Mouse (Mus musculus) heart, embryonic 11.5 days (tissue): ENCODE results near the gene Fam229b. TPM values are rescaled to one million over a fixed set of nuclear protein-coding genes. Genes with fewer than 3 reads are reported as not detected.

Experiments used
- ATAC-seq: fragments of 200-750 bp; cut with Nextera tagmentation; replicated peaks from 2 replicates; pipeline ENCODE4 v1.8.0; 2017; ENCODE audit warnings: moderate library complexity; ENCODE audit not compliant: insufficient number of reproducible peaks, low FRiP score, low TSS enrichment
- H3K27ac ChIP-seq: fragments of 300-500 bp; sonication (generic); 2 replicates; pipeline ENCODE4 v1.5.1; 2014; ENCODE audit warnings: mild to moderate bottlenecking, low read depth, low read length
- H3K27me3 ChIP-seq: fragments of 300-500 bp; sonication (generic); 2 replicates; pipeline ENCODE4 v1.6.1; 2014; ENCODE audit warnings: mild to moderate bottlenecking, low read length, mixed read lengths; ENCODE audit not compliant: control insufficient read depth, insufficient read depth
- H3K36me3 ChIP-seq: fragments of 300-500 bp; sonication (generic); 2 replicates; pipeline ENCODE4 v1.6.1; 2014; ENCODE audit warnings: mild to moderate bottlenecking, low read length, moderate library complexity, mixed read lengths; ENCODE audit not compliant: control insufficient read depth, insufficient read depth
- H3K4me1 ChIP-seq: fragments of 300-500 bp; sonication (generic); 2 replicates; pipeline ENCODE4 v1.6.1; 2014; ENCODE audit warnings: low read length; ENCODE audit not compliant: control insufficient read depth, insufficient read depth
- H3K4me2 ChIP-seq: fragments of 300-500 bp; sonication (generic); 2 replicates; pipeline ENCODE4 v1.6.1; 2014; ENCODE audit warnings: mild to moderate bottlenecking, moderate library complexity
- H3K4me3 ChIP-seq: fragments of 300-500 bp; sonication (generic); 2 replicates; pipeline ENCODE4 v1.5.1; 2014; ENCODE audit warnings: low read depth, low read length
- H3K9ac ChIP-seq: fragments of 300-500 bp; sonication (generic); 2 replicates; pipeline ENCODE4 v1.6.1; 2014; ENCODE audit warnings: mild to moderate bottlenecking, low read depth, low read length, moderate library complexity
- H3K9me3 ChIP-seq: fragments of 300-500 bp; sonication (generic); replicated peaks from 2 replicates; pipeline ENCODE4 v1.6.1; 2016; ENCODE audit warnings: low read length; ENCODE audit not compliant: control insufficient read depth
- WGBS: fragments of 180-500 bp; shearing (Covaris S2); extraction: QIAGEN DNeasy Blood & Tissue Kit; methylation state at CpG from one replicate; pipeline ENCODE4 v1.1.7; 2014; ENCODE audit not compliant: insufficient replicate concordance; 5-methylcytosine and 5-hydroxymethylcytosine counted together
- polyA plus RNA-seq: library from polyadenylated mRNA; unstranded; fragments of >200 nt; fragmentation: Nextera tagmentation; extraction: Ambion mirVana; gene quantifications from 2 replicates; pipeline ENCODE4 v1.2.1, GENCODE M21; 2014

Gene Fam229b
- polyA plus RNA-seq, 1 experiment from 2014 or later = 8.6 TPM

- no peak for ATAC-seq
- no peaks in the 10 kb centered on the region for H3K9me3 ChIP-seq
- no peak overlapping the region for H3K4me2 ChIP-seq
- no peak overlapping the region for H3K27ac ChIP-seq
- H3K36me3 ChIP-seq = peaks cover 24% of the 10 kb centered on the region
- H3K4me1 ChIP-seq = no peaks in the 10 kb centered on the region
- no peak overlapping the region for H3K4me3 ChIP-seq
- H3K9ac ChIP-seq = no peak overlapping the region
- no peaks in the 10 kb centered on the region for H3K27me3 ChIP-seq
- WGBS = 61% methylated on average over 4 of the region's 4 CpGs
These were observed 26.8 kb downstream of the Fam229b start for GRCm38 (mm10) chr10:39106935-39107334.

GRCm38 (mm10) chr10:39106413-39106812 is 27.3 kb downstream of the Fam229b start:
- Histone ChIP-seq H3K27me3 (no peaks in the 10 kb centered on the region), H3K27ac (no peak overlapping the region), H3K9ac (no peak overlapping the region), H3K36me3 (peaks cover 23% of the 10 kb centered on the region), H3K9me3 (no peaks in the 10 kb centered on the region), H3K4me1 (no peaks in the 10 kb centered on the region), H3K4me3 (no peak overlapping the region), H3K4me2 (no peak overlapping the region)
- 63% methylated on average over 3 of the region's 3 CpGs for WGBS
- no peak for ATAC-seq

- H3K9ac ChIP-seq = no peak overlapping the region
- H3K4me3 ChIP-seq = no peak overlapping the region
- H3K4me2 ChIP-seq = no peak overlapping the region
- H3K27ac ChIP-seq = no peak overlapping the region
- H3K27me3 ChIP-seq = no peaks in the 10 kb centered on the region
- H3K9me3 ChIP-seq = no peaks in the 10 kb centered on the region
- no peaks in the 10 kb centered on the region for H3K4me1 ChIP-seq
- no peak for ATAC-seq
- peaks cover 16% of the 10 kb centered on the region for H3K36me3 ChIP-seq
- 89% methylated on average over 8 of the region's 8 CpGs for WGBS
These were observed 28.8 kb downstream of the Fam229b start for GRCm38 (mm10) chr10:39104803-39105449.

DNA sequence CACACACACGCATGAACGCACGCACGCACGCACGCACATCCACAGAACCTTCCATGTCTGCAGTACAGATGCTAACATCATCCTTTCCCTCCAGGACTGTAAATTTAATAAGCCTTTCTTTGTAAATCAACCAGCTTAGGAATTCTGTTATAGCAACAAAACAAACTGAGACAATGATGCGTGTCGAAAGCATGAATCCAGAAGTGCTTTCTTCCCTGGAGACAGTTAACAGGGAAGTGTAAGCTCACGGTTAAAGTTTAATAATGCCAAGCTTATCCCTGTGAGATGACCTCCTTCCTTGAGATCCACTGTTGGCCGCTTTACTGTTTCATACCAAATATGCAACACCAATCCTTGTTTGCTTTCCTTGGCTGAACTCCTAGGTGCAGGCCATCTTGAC is 35.0 kb downstream of the Fam229b start:
- Histone ChIP-seq H3K27ac (no peak overlapping the region), H3K9ac (no peak overlapping the region), H3K9me3 (no peaks in the 10 kb centered on the region), H3K4me3 (no peak overlapping the region), H3K4me2 (no peak overlapping the region), H3K4me1 (no peaks in the 10 kb centered on the region), H3K36me3 (peaks cover 35% of the 10 kb centered on the region), H3K27me3 (no peaks in the 10 kb centered on the region)
- 93% methylated on average over 10 of the region's 10 CpGs for WGBS
- ATAC-seq = no peak

- Histone ChIP-seq H3K9ac (no peak overlapping the region), H3K27ac (no peak overlapping the region), H3K27me3 (no peaks in the 10 kb centered on the region), H3K9me3 (no peaks in the 10 kb centered on the region), H3K4me1 (no peaks in the 10 kb centered on the region), H3K4me2 (no peak overlapping the region), H3K36me3 (peaks cover 34% of the 10 kb centered on the region), H3K4me3 (no peak overlapping the region)
- WGBS = 85% methylated on average over 9 of the region's 9 CpGs
- ATAC-seq = no peak
These were observed 36.7 kb downstream of the Fam229b start for GRCm38 (mm10) chr10:39096981-39097380.

GRCm38 (mm10) chr10:39072048-39072447 is 61.7 kb downstream of the Fam229b start:
- 83% methylated on average over 4 of the region's 4 CpGs for WGBS
- H3K36me3 ChIP-seq = peaks cover 17% of the 10 kb centered on the region
- no peak for ATAC-seq

More at GRCm38 (mm10) chr10:39072048-39072447, 61.7 kb downstream of the Fam229b start:
- H3K9ac ChIP-seq = no peak overlapping the region
- H3K4me3 ChIP-seq = no peak overlapping the region
- no peaks in the 10 kb centered on the region for H3K4me1 ChIP-seq
- no peak overlapping the region for H3K27ac ChIP-seq
- H3K27me3 ChIP-seq = no peaks in the 10 kb centered on the region
- H3K4me2 ChIP-seq = no peak overlapping the region
- H3K9me3 ChIP-seq = no peaks in the 10 kb centered on the region

Other genes starting within 250 kb of the Fam229b start
- gene Lama4, start 168.4 kb downstream of the Fam229b start, polyA plus RNA-seq = 91.8 and 120 TPM in 2 replicates
- gene Tube1, start 62 bp upstream of the Fam229b start, polyA plus RNA-seq = 14.5 TPM in 2 replicates
- 0.36 TPM in 1 of 2 replicates, not detected in the other for gene Ccn6, start 29.9 kb upstream of the Fam229b start, polyA plus RNA-seq
- 17.2 and 17.9 TPM in 2 replicates for gene Fyn, start 234.9 kb upstream of the Fam229b start, polyA plus RNA-seq